Mouse (Mus musculus) embryonic facial prominence, embryonic 15.5 days (tissue): ENCODE measurements around the gene Dhx58. TPM values are rescaled to one million over a fixed set of nuclear protein-coding genes. Genes with fewer than 3 reads are reported as not detected.

Source experiments
- ATAC-seq: fragments of 200-750 bp; cut with Nextera tagmentation; 2 replicates; pipeline ENCODE4 v1.8.0; 2017; ENCODE audit warnings: low read depth, moderate TSS enrichment; ENCODE audit not compliant: insufficient number of reproducible peaks, low FRiP score, low TSS enrichment
- H3K27ac ChIP-seq: fragments of 300-500 bp; sonication (generic); replicated peaks from 2 replicates; pipeline ENCODE4 v1.5.1; 2015; ENCODE audit warnings: mild to moderate bottlenecking, inconsistent platforms
- H3K27me3 ChIP-seq: fragments of 300-500 bp; sonication (generic); 2 replicates; pipeline ENCODE4 v1.6.1; 2015; ENCODE audit warnings: inconsistent platforms
- H3K36me3 ChIP-seq: fragments of 300-500 bp; sonication (generic); 2 replicates; pipeline ENCODE4 v1.6.1; 2015; ENCODE audit warnings: mild to moderate bottlenecking, inconsistent platforms
- H3K4me1 ChIP-seq: fragments of 300-500 bp; sonication (generic); 2 replicates; pipeline ENCODE4 v1.6.1; 2015; ENCODE audit warnings: inconsistent platforms
- H3K4me2 ChIP-seq: fragments of 300-500 bp; sonication (generic); replicated peaks from 2 replicates; pipeline ENCODE4 v1.6.1; 2015; ENCODE audit warnings: mild to moderate bottlenecking, inconsistent platforms
- H3K4me3 ChIP-seq: fragments of 300-500 bp; sonication (generic); replicated peaks from 2 replicates; pipeline ENCODE4 v1.5.1; 2015; ENCODE audit warnings: mild to moderate bottlenecking, inconsistent platforms
- H3K9ac ChIP-seq: fragments of 300-500 bp; sonication (generic); 2 replicates; pipeline ENCODE4 v1.6.1; 2015; ENCODE audit warnings: inconsistent platforms
- H3K9me3 ChIP-seq: fragments of 300-500 bp; sonication (generic); replicated peaks from 2 replicates; pipeline ENCODE4 v1.6.1; 2016; ENCODE audit warnings: inconsistent platforms
- WGBS: fragments of 180-500 bp; shearing (Covaris S2); methylation state at CpG from one replicate; pipeline ENCODE4 v1.1.7; 2015; 5-methylcytosine and 5-hydroxymethylcytosine counted together
- polyA plus RNA-seq: library from polyadenylated mRNA; unstranded; fragments of >200 nt; fragmentation: Nextera tagmentation; extraction: Ambion mirVana; gene quantifications from 2 replicates; pipeline ENCODE4 v1.2.1, GENCODE M21; 2015

The Dhx58 gene
- polyA plus RNA-seq, result 3.4 and 5.9 TPM in 2 replicates

GRCm38 (mm10) chr11:100703851-100704531 lies at the start of gene Dhx58:
TSS of gene Dhx58 (minus strand) at chr11:100704271.
- ATAC-seq, result no peak
- Histone ChIP-seq H3K27me3 (no peaks in the 10 kb centered on the region), H3K36me3 (peaks cover 48% of the 10 kb centered on the region), H3K27ac (peak within 1 kb of the TSS; percentile 58), H3K9ac (no peak within 1 kb of the TSS), H3K4me3 (no peak within 1 kb of the TSS), H3K4me2 (0 out of 2 replicates have a peak within 1 kb of the TSS, but pooled peaks have one; percentile 21), H3K4me1 (peaks cover 29% of the 10 kb centered on the region), H3K9me3 (no peaks in the 10 kb centered on the region)
- 59% methylated on average over 7 of the region's 7 CpGs for whole genome bisulfite sequencing

GRCm38 (mm10) chr11:100752294-100752693 lies 48.2 kb upstream of the Dhx58 start:
- Histone ChIP-seq H3K4me2 (no peak overlapping the region), H3K9me3 (no peaks in the 10 kb centered on the region), H3K27ac (no peak overlapping the region), H3K27me3 (0 out of 2 replicates have a peak, but pooled peaks cover 7% of the 10 kb centered on the region), H3K9ac (no peak overlapping the region), H3K4me1 (no peaks in the 10 kb centered on the region), H3K4me3 (no peak overlapping the region), H3K36me3 (no peaks in the 10 kb centered on the region)
- no peak for ATAC-seq
- WGBS, result 46% methylated on average over 10 of the region's 10 CpGs

- no peak for ATAC-seq
- Histone ChIP-seq H3K4me1 (no peaks in the 10 kb centered on the region), H3K9ac (no peak overlapping the region), H3K27ac (no peak overlapping the region), H3K4me2 (no peak overlapping the region), H3K4me3 (no peak overlapping the region), H3K9me3 (no peaks in the 10 kb centered on the region), H3K36me3 (no peaks in the 10 kb centered on the region), H3K27me3 (0 out of 2 replicates have a peak, but pooled peaks cover 4% of the 10 kb centered on the region)
- WGBS, result 89% methylated on average over 16 of the region's 16 CpGs
These were observed 46.1 kb upstream of the Dhx58 start for GRCm38 (mm10) chr11:100750127-100750526.

GRCm38 (mm10) chr11:100749469-100749868 lies 45.4 kb upstream of the Dhx58 start:
- H3K36me3 ChIP-seq, result no peaks in the 10 kb centered on the region
- H3K4me2 ChIP-seq, result no peak overlapping the region
- 0 out of 2 replicates have a peak, but pooled peaks cover 3% of the 10 kb centered on the region for H3K27me3 ChIP-seq
- no peaks in the 10 kb centered on the region for H3K4me1 ChIP-seq
- H3K27ac ChIP-seq, result no peak overlapping the region
- ATAC-seq, result no peak
- H3K9me3 ChIP-seq, result no peaks in the 10 kb centered on the region
- no peak overlapping the region for H3K4me3 ChIP-seq
- WGBS, result 49% methylated on average over 25 of the region's 25 CpGs
- H3K9ac ChIP-seq, result no peak overlapping the region

GRCm38 (mm10) chr11:100748620-100749019 lies 44.5 kb upstream of the Dhx58 start:
- no peak overlapping the region for H3K4me2 ChIP-seq
- H3K4me3 ChIP-seq, result no peak overlapping the region
- 0 out of 2 replicates have a peak, but pooled peaks cover 3% of the 10 kb centered on the region for H3K27me3 ChIP-seq
- H3K9me3 ChIP-seq, result no peaks in the 10 kb centered on the region
- no peak for ATAC-seq
- 76% methylated on average over 4 of the region's 4 CpGs for WGBS
- H3K9ac ChIP-seq, result no peak overlapping the region
- no peaks in the 10 kb centered on the region for H3K4me1 ChIP-seq
- no peaks in the 10 kb centered on the region for H3K36me3 ChIP-seq
- no peak overlapping the region for H3K27ac ChIP-seq

- 72% methylated on average over 5 of the region's 5 CpGs for WGBS
These were observed 43.0 kb upstream of the Dhx58 start for GRCm38 (mm10) chr11:100747114-100747513.

GRCm38 (mm10) chr11:100746546-100746945 lies 42.5 kb upstream of the Dhx58 start:
- H3K36me3 ChIP-seq, result no peaks in the 10 kb centered on the region
- WGBS, result 79% methylated on average over 10 of the region's 10 CpGs
- 0 out of 2 replicates have a peak, but pooled peaks cover 3% of the 10 kb centered on the region for H3K27me3 ChIP-seq
- H3K4me2 ChIP-seq, result no peak overlapping the region
- no peak overlapping the region for H3K9ac ChIP-seq
- no peaks in the 10 kb centered on the region for H3K9me3 ChIP-seq
- H3K4me3 ChIP-seq, result no peak overlapping the region
- ATAC-seq, result no peak
- no peaks in the 10 kb centered on the region for H3K4me1 ChIP-seq
- no peak overlapping the region for H3K27ac ChIP-seq

More at GRCm38 (mm10) chr11:100747114-100747513, 43.0 kb upstream of the Dhx58 start:
- no peak overlapping the region for H3K9ac ChIP-seq
- H3K9me3 ChIP-seq, result no peaks in the 10 kb centered on the region
- ATAC-seq, result no peak
- 0 out of 2 replicates have a peak, but pooled peaks cover 3% of the 10 kb centered on the region for H3K27me3 ChIP-seq
- H3K4me3 ChIP-seq, result no peak overlapping the region
- no peaks in the 10 kb centered on the region for H3K4me1 ChIP-seq
- H3K36me3 ChIP-seq, result no peaks in the 10 kb centered on the region
- H3K27ac ChIP-seq, result no peak overlapping the region
- no peak overlapping the region for H3K4me2 ChIP-seq

- Histone ChIP-seq H3K4me2 (no peak overlapping the region), H3K4me3 (no peak overlapping the region), H3K9me3 (no peaks in the 10 kb centered on the region), H3K27me3 (0 out of 2 replicates have a peak, but pooled peaks cover 3% of the 10 kb centered on the region), H3K4me1 (no peaks in the 10 kb centered on the region), H3K9ac (no peak overlapping the region), H3K27ac (no peak overlapping the region), H3K36me3 (no peaks in the 10 kb centered on the region)
- 17% methylated on average over 6 of the region's 6 CpGs for WGBS
- ATAC-seq, result no peak
These were observed 41.0 kb upstream of the Dhx58 start for GRCm38 (mm10) chr11:100745085-100745484.

GRCm38 (mm10) chr11:100741348-100741747 lies 37.3 kb upstream of the Dhx58 start:
- H3K4me2 ChIP-seq, result no peak overlapping the region
- no peak overlapping the region for H3K4me3 ChIP-seq
- H3K9me3 ChIP-seq, result no peaks in the 10 kb centered on the region
- no peak overlapping the region for H3K27ac ChIP-seq
- no peak for ATAC-seq
- no peak overlapping the region for H3K9ac ChIP-seq
- H3K36me3 ChIP-seq, result no peaks in the 10 kb centered on the region
- 57% methylated on average over 6 of the region's 6 CpGs for WGBS
- no peaks in the 10 kb centered on the region for H3K27me3 ChIP-seq
- H3K4me1 ChIP-seq, result peaks cover 10% of the 10 kb centered on the region

GRCm38 (mm10) chr11:100738749-100739148 lies 34.7 kb upstream of the Dhx58 start:
- H3K4me3 ChIP-seq, result peak overlapping the region; percentile 99
- no peaks in the 10 kb centered on the region for H3K36me3 ChIP-seq
- peak overlapping the region; percentile 75 for H3K4me2 ChIP-seq
- peaks cover 21% of the 10 kb centered on the region for H3K4me1 ChIP-seq
- WGBS, result 16% methylated on average over 5 of the region's 5 CpGs
- H3K27me3 ChIP-seq, result no peaks in the 10 kb centered on the region
- H3K9me3 ChIP-seq, result no peaks in the 10 kb centered on the region
- H3K27ac ChIP-seq, result 0 out of 2 replicates have a peak overlapping the region, but pooled peaks have one; percentile 75
- H3K9ac ChIP-seq, result no peak overlapping the region
- no peak for ATAC-seq

GRCm38 (mm10) chr11:100738066-100738604 lies 34.1 kb upstream of the Dhx58 start, which contains the start of gene Rab5c:
TSS of gene Rab5c (minus strand) at chr11:100738215.
- peaks cover 21% of the 10 kb centered on the region for H3K4me1 ChIP-seq
- no peaks in the 10 kb centered on the region for H3K9me3 ChIP-seq
- ATAC-seq, result peak; percentile 99
- WGBS, result under 1% methylated on average over 39 of the region's 39 CpGs
- H3K27me3 ChIP-seq, result no peaks in the 10 kb centered on the region
- H3K36me3 ChIP-seq, result no peaks in the 10 kb centered on the region
- peak within 1 kb of the TSS; percentile 91 for H3K9ac ChIP-seq
- H3K4me2 ChIP-seq, result peak within 1 kb of the TSS; percentile 75
- H3K4me3 ChIP-seq, result peak within 1 kb of the TSS; percentile 99
- H3K27ac ChIP-seq, result peak within 1 kb of the TSS; percentile 75
